Mouse (Mus musculus) E14TG2a.4 (cell line): ENCODE data around the gene Fzd1.

Experiments
- CTCF ChIP-seq: conservative IDR thresholded peaks from 2 replicates; pipeline ENCODE4 v1.5.1; 2014; ENCODE audit warnings: low read length
- POU5F1 ChIP-seq: IDR thresholded peaks from 2 replicates; pipeline ENCODE4 v1.6.1; 2014; ENCODE audit warnings: low read length, borderline replicate concordance

- TF ChIP-seq CTCF (no peak), POU5F1 (no peak)
These were observed at the start of gene Fzd1 for GRCm38 (mm10) chr5:4757902-4758301.
